Mouse (Mus musculus): ENCODE measurements around the gene Ltbp3.
A peak's percentile ranks its signal among the peaks of the same experiment; 100 is the strongest.

The Ltbp3 gene

DNA sequence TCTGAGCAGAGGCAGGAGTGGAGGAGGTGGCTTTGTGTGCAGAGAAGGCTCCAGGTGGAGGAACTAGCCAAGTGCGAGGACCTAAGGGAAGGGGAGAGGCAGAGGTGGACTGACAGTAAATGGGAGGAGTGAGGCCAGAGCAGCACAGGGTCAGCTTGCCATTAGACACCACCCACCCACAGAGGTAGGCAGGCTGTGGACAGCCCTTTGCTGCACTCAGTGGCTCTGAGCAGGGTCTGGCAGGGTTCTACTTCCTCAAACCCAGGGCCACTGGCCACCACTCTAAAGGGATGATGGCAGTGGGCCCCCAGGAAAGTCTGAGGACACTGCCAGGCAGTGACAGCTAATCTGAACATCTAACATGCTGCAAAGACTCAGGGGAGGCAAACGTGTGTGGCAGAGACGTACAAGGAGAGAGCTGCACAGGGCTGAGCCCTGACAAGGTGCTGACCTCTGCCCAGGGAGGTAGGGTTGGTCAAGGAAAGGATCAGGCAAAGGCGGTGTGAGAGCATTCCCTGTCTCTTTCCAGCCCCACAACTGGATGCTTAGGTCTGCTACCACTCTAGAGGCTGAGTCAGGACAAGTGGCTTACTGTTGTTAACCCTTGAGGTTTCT lies 16.7 kb upstream of the Ltbp3 start:
- no peak for DNase-seq (ENCODE audit: inconsistent ontology term)

DNA sequence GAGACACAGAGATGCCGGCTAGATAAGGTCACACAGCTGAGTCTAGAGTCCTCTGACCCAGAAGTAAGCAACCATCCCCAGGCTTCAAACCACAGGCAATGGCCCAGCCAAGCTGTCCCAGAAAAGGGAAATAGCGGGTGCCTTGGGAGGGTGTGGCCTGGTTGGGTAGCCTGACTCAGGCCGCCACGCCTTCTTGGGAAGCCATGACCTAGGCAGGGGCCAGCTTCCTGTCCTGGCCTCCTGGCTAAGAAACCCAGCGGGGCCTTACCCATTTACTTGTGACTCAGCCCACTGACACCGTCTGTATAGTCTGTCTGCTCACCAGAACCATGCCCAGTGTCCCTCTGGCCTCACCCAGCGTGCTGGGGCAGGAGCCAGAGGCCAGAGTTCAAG lies 16.2 kb upstream of the Ltbp3 start:
- DNase-seq (ENCODE audit: inconsistent ontology term): peak; percentile 81

DNA sequence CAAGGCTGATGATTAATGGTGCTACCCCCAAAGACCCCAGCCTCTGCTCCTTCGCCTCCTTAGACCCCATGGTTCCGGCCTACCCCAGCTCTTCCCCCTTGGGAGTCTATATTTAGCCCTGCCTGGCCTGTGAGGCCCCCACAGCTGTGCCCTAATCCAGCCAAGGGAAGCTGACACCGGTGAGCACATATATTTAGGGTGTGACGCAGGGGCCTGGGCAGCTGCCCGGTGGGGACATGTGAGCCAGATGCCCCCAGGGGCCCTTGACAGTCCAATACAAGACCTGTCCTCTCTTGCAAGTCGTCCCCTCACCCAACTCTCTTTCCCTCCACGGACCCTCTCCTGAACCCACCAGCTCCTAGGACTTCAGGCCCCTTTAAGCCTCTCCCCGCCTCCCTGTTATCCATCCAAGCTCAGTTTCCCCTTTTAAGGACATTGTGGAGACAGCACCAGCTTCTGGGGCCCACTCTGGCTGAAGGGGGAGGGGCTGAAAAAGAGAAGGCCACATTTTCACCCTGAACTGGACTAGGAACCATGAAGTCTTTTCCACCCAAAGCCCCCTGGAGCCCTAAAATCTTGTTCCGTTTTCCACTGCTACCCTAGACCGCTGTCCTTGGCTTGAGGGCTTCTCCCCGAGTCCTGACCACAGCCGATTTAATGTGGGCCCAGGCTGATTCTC lies 15.5 kb upstream of the Ltbp3 start:
- no peak for DNase-seq (ENCODE audit: inconsistent ontology term)

DNA sequence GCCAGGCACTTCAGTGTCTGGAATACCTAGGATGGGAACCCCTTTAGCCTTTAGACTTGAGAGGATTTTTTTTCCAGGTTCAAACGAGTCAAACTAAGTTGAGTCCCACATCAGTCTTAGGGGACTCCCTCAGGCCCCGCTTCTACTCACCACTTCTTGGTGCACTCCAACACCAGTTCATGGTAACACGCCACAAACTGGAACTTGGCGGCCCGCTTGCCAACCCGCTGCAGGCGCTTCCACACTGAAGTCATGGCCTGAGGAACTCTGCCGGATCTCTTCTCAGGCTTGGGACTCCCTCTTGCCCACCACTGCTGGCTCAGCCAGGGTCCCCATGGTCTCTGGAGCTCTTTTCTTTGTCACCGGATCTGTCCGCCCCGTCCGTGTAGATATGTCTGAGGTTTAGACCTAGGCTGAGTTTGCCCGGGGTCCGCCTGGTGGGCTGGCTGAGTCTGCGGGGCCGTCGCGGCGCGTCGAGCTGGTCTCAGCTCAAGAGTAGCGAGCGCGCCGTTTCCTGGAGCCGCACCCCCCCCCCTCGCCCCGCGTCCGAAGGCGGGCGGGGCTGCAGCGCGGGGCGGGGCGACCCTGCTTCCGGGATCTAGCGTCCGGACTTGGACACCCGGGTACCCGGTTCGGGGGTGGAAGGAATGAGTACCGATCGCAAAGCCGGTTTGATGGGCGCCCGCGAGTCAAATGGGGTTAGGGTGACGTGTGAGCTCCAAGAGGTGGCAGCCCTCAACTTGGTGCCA lies 14.8 kb upstream of the Ltbp3 start, which contains the start of gene Ehbp1l1:
Ehbp1l1 (minus strand) TSS at position 551 of the 749 bp plus-strand sequence.
- DNase-seq (ENCODE audit: inconsistent ontology term): peak; percentile 76

DNA sequence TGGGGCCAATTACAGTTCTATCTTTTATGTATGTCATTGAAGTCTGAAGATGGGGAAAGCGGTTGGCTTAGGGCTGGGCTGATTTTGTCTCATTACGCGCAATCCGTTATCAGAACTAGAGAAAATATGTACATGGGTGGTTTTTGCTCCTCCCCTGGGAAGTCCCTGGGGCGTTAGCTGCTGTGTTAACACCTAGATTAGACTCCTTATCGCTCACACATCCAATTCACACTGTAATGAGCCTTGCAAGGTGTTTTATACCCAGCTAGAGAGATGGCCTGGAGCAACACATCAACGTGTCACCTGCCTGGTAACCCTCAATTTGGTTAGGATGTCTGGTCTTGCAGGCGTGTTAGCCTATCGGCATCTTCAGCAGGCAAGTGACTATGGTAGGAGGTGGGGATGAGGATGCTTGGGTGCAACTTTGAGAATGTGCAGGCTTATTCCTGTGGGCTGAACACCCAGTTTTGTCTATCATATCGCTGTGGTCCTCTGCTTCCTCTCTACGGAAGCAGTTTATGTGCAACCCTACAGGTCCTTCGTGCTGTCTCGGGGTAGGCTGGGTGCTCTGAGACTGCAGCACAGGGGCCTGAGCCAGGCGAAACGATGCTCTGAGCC lies 13.6 kb upstream of the Ltbp3 start:
- no peak for DNase-seq (ENCODE audit: inconsistent ontology term)

DNA sequence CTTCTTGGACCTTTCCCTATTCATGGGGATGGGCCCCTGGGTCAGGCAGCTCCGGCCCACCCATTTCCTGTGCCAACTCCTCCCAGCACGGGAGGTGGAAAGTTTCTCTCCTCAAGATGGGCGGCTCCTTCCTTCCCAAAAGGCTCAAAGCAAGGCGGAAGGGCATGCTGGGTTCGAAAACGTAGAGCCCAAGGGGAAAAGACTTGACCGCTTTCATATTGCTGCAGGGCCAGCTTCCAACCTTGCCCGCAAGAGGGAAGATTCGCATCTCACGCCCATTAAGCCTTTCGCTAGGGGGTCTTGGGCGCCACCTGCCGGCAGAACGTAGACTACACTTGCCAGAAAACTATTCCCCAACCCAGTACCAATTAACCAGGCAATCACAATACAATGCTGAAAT lies 13.0 kb upstream of the Ltbp3 start:
- peak; percentile 86 for DNase-seq (ENCODE audit: inconsistent ontology term)

DNA sequence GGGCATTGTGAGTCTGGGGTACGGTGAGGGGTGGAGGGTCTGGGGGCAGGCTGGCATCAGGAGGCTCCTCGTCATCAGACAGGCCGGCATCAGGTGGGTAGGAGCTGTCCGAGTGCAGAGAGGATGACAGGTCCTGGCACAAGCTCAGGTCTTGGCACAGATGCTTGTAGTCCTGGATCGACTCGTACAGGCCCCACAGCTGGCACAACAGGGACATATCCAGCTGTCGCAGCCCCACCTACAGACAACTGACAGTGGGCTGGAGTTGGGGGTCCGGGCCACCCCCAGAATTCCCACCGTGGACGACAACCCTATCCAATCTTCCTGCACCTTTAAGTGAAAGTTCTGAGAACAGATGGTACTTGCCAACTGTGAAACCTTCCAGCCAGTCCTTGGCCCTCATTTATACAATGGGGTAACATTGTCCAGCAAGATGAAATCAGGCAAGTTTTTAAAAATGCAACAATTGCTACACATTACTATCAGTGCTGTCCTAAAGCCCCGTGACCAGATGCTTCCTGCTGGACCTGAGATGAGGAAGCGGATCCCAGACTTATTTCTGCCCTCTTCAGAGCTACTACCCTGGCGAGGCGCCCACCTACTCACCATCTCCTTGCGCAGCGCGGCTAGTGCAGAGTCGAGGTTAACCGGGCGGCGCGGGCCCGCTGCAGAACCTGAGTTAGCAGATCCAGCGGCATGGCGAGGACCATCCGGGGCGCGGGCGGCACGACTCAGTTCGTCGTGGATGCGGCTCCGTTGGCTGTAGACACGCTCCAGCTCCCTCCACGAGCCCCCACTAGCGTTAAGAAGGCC lies 11.9 kb upstream of the Ltbp3 start:
- DNase-seq (ENCODE audit: inconsistent ontology term): peak; percentile 67

DNA sequence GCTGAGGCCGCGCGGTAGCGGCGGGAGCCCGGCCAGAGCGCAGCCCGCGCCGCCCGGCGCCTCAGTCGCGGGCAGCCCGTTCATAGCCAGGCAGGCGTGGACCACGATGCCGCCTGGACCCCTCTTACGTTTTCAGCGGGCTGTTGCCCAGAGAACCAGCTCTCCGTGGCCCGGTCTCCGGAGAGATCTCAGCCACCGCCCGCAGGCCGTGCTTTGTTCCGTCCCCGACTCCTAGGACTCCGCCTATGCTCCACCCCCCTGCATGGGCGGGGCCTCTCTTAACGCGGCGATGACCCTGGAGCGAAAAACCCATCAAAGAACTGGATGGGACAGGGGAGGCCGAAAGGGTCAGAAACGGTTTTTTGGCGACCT lies 11.3 kb upstream of the Ltbp3 start, which contains the start of gene Fam89b:
Fam89b (minus strand) TSS at position 210 of the 372 bp plus-strand sequence.
- DNase-seq (ENCODE audit: inconsistent ontology term): peak; percentile 90

DNA sequence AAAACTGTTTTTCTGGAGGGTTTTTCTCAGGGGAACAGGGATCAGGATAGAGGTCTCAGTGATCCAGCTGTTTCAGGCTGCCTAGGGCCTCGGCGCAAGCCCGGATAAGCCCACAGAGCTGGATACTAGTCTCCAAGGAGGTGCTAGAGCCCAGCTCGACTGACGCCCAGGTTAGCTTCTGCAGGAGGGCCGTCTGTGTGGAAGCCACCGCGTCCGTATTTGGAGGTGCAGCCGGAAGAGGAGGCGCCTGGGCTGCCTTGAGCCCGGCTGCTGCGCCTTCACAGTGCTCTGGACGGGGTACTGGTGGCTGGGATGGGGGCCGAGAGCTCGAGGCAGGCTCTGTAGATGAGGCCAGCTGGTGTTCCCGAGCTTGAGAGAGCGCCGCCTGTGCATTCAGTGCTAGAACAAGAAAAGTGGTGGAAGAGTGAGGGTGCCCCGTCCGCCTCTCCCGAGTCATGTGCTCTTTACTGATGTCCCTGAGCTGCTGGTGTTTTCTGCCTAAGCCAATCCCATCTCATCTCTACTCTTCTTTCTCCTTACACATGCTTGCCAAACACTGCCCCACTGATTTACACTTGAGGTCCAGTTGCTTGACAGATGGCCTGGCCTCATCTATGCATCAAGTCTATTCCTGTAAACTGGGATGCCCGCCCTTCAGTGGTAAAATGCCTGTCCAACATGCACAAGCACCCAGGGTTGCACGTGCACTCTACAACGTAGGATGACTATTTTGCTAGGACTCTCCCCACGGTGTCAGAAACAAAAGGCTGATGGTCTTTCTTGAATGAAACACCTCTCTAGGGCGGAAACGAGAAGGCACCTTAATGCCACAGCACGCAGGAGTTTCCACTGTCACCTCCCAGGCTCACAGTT lies 10.2 kb upstream of the Ltbp3 start:
- DNase-seq (ENCODE audit: inconsistent ontology term): no peak

DNA sequence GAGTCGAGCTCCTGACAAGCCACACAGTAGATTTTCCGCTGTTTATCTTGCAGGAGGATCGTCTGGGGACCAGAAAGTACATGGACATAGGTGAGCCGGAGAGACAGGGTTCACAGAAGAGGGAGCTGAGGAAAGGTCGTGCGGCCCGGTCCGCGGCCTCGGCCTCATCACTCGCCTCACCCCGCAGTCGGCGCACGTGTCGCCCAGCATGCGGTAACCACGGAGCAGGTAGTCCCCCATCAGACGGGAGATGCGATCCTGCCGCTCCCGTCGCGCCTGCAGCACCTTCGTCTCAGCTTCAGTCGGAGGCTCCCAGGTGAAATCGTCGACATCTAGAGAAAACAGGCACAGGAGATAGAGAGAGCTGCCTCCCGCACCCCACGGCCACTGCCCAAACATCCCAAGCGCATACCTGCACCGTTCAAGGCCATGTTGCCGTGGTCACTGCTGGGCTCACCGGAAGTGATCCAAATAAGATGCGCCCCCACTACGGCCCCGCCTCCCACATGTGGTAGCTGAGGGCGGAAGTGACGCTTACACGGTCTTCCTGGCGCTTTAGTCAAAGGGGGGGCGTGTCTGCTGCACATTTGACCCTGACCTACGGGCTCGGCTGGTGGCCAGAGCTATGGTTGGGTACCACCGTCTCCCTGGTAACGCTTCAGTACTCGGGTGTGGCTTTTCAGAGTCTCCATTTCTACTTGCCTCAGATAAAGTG lies 9.3 kb upstream of the Ltbp3 start:
- peak; percentile 95 for DNase-seq (ENCODE audit: inconsistent ontology term)

DNA sequence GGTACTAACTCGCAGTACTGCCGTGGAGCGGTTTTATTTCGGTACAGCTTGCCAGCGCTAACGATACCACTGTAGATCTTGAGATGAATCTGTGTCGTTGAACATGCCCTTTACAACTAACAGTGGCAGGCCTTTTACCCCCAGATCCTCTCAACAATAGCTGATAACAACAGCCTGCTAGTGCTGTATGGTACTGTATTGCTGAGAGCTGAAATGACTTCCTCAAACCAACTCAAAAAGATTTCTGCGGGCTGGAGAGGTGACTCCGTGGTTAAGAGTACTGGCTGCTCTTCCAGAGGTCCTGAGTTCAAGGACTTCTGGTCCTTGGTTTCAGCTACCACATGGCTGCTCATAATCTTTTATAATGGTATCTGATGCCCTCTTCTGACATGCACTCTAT lies 6.4 kb upstream of the Ltbp3 start:
- no peak for DNase-seq (ENCODE audit: inconsistent ontology term)

DNA sequence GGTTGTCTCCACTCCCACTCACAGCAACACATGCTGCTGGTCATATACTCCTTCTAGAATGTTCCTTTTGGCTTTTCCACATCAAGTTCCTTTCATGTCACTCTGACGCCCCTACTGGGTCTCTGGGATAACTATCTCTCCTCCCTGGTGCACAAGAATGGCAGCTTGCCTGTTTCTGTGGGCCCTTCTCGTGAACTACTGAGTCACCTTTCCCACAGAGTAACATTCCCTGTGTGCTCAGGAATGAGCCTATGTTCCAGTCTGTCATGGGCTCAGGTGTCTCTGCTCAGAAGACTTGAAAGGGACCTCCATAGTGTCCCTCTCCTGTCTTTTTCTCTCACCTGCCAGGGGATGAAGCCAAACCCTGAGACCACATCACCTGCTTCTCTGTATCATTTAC lies 1.3 kb upstream of the Ltbp3 start:
- no peak for DNase-seq (ENCODE audit: inconsistent ontology term)

DNA sequence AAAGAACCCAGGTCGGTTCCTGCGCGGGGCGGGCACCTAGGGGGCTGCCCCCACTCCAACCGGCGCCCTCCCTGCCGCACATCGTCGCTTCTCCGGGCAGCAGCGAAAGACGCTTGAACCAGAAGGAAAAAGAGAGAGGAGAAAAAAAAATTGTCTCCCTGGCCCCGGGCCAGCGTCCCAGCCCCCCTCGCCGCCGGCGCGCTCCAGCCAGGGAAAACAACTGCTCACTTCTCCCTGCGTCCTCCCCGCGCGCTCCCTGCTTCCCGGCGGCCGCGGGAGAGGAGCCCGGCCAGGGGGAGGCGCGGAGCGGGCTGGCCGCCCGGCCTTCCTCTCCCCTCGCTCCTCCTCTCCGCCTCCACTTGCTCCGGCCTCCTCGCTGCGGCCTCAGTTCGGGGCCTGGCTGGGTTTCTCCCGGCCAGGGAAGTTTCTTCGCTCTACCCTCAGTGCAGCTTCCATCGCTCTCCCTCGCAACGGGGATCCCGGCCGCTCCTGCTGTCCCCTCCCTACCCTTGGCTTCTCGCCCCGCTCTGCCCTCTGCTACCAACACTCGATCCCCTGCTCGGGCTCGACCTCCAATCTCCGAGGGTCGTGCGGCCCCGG lies 1.0 kb downstream of the Ltbp3 start:
- DNase-seq (ENCODE audit: inconsistent ontology term): peak; percentile 92

DNA sequence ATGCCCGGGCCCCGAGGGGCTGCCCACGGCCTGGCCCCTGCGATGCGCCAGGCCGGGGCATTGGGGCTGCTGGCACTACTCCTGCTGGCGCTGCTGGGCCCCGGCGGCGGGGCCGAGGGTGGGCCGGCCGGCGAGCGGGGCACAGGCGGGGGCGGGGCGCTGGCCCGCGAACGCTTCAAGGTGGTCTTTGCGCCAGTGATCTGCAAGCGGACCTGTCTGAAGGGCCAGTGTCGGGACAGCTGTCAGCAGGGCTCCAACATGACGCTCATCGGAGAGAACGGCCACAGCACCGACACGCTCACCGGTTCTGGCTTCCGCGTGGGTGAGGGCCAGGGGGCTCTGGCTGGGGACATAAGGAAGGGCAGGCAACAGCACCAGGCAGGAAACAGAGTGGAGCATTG lies 1.5 kb downstream of the Ltbp3 start:
- DNase-seq (ENCODE audit: inconsistent ontology term): peak; percentile 66

DNA sequence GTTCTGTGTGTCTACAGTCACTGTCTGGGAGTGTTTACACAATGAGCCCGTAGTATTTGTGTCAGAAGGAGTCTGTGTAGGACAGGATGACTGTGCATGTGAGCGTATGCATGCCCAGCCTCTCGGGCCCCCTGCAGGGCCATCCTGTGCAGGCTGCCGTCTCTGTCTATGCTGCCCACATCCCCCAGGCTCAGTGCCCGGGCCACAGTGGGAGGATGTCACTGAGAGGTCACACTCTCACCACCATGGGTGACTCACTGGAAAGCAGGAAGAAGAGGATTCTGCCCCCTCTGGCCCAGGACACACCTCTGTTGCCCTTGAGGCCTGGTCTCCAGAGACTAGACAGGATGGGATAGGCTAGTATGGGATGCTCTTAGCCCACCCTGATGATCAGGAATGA lies 2.9 kb downstream of the Ltbp3 start:
- peak; percentile 97 for DNase-seq (ENCODE audit: inconsistent ontology term)

DNA sequence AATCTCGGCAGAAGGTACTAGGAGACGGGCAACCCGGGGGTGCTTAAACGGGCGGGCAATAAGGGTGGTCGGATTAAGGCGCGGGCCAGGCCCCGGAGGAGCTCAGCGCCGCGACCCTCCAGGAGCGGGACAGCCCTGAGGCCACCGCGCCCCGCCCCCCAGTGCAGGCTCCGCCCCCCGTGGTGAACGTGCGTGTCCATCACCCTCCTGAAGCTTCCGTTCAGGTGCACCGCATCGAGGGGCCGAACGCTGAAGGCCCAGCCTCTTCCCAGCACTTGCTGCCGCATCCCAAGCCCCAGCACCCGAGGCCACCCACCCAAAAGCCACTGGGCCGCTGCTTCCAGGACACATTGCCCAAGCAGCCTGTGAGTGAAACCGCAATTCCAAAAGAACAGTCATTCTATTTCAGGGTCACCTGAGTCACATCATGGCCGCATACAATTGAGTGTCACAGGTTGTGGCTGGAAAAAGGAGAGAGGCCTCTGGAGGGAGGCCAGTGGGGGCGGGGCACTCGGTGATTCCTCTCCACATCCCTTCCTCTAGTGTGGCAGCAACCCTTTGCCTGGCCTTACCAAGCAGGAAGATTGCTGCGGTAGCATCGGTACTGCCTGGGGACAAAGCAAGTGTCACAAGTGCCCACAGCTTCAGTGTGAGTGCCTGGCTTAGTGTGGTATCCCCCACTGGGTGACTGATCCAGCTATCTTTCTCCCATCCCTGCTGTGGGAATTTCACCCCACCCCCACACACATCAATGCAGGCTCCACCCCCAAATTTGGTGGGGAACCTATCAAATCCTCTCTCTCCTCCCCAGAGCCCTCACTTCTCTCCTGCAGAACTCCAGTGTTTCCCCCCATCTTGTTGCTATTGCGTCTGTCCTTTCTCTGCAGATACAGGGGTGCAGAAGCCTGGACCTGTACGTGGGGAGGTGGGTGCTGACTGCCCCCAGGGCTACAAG lies 5.3 kb downstream of the Ltbp3 start:
- peak; percentile 88 for DNase-seq (ENCODE audit: inconsistent ontology term)

DNA sequence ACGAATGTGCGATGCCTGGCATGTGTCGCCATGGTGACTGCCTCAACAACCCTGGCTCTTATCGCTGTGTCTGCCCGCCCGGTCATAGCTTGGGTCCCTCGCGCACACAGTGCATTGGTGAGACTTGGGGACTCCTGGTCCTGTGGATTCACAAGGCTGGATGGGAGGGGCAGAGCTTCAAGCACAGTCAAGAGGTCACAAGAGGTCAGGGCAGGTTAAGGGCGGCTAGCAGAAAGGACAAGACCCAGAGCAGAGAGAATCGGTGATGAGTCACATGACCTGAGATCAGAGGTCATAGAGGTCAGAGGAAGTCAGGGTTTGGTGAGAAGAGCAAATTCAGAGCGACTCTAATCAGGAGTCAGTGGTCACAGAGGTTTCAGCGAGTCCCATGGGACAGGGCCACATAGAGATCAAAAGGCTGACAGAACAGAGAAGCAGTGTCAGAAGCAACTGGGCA lies 6.2 kb downstream of the Ltbp3 start:
- no peak for DNase-seq (ENCODE audit: inconsistent ontology term)

DNA sequence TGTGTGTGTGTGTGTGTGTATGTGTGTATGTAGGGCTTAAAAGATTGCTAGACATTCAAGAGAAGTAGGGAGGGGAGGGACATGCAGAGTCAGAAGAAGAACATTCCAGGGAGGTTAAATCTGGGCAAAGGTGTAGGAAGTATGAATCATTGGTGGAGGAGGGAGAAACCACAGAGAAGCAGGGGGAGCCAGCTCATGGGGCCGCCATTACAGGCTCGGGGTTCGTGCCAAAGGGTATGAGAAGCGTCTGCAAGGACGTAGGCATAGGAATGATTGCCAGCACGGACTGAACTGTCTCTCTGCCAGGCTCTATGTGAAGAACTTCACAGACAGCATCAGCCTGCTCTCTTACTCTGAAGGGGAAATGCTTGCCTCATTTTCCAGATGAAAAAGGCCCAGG lies 8.8 kb downstream of the Ltbp3 start:
- peak; percentile 83 for DNase-seq (ENCODE audit: inconsistent ontology term)
